Mouse (Mus musculus) left cerebral cortex, adult 11 months (tissue): Measurements from ENCODE around the gene Maml3.

Experiments
- DNase-seq: peaks from one replicate; pipeline ENCODE4 v3.0.0; 2022; ENCODE audit warnings: low spot score

Maml3 gene

GRCm38 (mm10) chr3:51778738-51779592 lies 325.9 kb downstream of the Maml3 start:
- no peak for DNase-seq

- no peak for DNase-seq
Measured at GRCm38 (mm10) chr3:51778179-51778578, 326.7 kb downstream of the Maml3 start.

GRCm38 (mm10) chr3:51776018-51776611 lies 328.8 kb downstream of the Maml3 start:
- no peak for DNase-seq

GRCm38 (mm10) chr3:51773587-51773986 lies 331.3 kb downstream of the Maml3 start:
- no peak for DNase-seq

DNA sequence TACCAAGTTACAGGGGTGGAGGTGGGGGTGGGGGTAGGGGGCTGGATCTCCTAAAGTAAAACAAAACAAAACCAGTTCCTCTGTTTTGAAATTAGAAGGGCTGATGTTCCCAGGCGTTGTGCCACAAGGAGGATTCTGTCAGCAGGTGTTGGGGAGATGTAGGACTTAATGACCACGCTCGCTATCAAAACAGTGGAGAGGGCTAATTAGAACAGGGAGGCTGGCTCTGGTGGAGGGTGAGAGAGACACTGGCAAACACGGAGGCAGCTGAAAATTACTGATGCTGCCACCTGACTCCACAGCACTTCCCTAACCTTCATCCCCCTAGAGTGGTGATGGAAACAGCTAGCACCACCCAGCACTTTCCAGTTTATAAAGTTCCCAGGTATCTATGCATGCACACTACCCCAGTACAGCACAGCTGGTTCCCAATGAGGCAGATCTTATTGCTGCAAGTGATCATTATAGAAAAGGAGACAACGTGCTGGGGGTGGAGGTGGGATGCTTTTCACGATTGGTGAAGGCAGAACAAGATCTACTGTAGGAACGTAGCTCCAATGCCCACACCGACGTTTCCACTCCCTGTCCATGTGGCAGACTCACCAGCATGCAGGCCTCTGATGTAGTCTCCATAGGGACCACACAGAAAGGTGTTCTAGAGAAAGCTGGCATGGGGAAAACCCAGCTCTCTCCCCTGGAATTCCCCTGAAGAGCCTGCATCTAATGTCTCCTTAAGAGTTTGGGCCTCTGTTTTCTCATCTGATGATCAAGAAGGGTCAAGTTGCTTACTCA lies 332.8 kb downstream of the Maml3 start:
- DNase-seq, result no peak

GRCm38 (mm10) chr3:51769196-51769595 lies 335.7 kb downstream of the Maml3 start:
- DNase-seq, result no peak

GRCm38 (mm10) chr3:51765220-51765923 lies 339.5 kb downstream of the Maml3 start:
- no peak for DNase-seq

DNA sequence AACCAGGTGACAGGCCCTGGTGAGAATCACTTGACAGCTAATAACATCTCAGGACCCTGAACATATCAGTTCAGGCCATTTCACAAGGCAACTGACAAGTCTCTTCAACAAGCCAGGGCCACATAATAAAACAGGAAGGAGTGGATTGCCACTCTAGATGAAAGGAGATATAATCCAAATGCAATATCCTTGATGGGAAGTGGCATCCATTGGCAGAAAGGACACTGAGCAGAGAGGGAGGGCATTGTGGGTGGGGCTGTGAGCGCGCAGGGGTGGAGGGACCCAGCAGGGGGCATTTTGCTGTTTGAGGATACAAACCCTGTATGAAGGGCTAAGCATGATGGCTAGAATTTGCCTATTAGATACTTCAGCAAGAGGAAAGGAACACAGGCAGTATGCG lies 340.7 kb downstream of the Maml3 start:
- DNase-seq, result no peak

- no peak for DNase-seq
Measured at GRCm38 (mm10) chr3:51762900-51763299, 342.0 kb downstream of the Maml3 start.

GRCm38 (mm10) chr3:51759534-51759933 lies 345.3 kb downstream of the Maml3 start:
- no peak for DNase-seq

GRCm38 (mm10) chr3:51757032-51757431 lies 347.8 kb downstream of the Maml3 start:
- no peak for DNase-seq

- DNase-seq, result no peak
Measured at GRCm38 (mm10) chr3:51756283-51756682, 348.6 kb downstream of the Maml3 start.

GRCm38 (mm10) chr3:51753262-51753661 lies 351.6 kb downstream of the Maml3 start:
- DNase-seq, result no peak

GRCm38 (mm10) chr3:51751440-51751839 lies 353.4 kb downstream of the Maml3 start:
- DNase-seq, result no peak

GRCm38 (mm10) chr3:51749812-51750481 lies 354.9 kb downstream of the Maml3 start:
- DNase-seq, result no peak

DNA sequence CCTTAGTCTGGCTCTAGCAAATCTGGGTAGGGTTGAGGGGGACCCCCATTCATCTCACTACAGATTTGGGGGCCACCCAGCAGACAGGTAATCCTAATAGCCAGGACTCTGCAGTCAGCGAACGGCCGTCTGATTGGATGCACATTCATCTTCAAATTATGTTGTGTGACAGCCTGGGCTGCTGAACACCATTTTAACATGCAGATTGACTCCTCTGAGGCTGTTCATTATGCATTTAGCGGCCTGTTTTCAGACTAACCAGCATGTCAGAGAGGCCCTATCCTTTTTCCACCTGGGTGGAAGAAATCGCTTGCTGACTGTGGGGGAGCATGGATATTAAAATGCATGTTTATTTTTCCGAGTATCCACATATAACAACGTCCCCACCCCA lies 355.5 kb downstream of the Maml3 start:
- DNase-seq, result no peak

GRCm38 (mm10) chr3:51748436-51749376 lies 356.2 kb downstream of the Maml3 start:
- DNase-seq, result no peak

GRCm38 (mm10) chr3:51746816-51747215 lies 358.1 kb downstream of the Maml3 start:
- DNase-seq, result no peak

GRCm38 (mm10) chr3:51745162-51745561 lies 359.7 kb downstream of the Maml3 start:
- no peak for DNase-seq

DNA sequence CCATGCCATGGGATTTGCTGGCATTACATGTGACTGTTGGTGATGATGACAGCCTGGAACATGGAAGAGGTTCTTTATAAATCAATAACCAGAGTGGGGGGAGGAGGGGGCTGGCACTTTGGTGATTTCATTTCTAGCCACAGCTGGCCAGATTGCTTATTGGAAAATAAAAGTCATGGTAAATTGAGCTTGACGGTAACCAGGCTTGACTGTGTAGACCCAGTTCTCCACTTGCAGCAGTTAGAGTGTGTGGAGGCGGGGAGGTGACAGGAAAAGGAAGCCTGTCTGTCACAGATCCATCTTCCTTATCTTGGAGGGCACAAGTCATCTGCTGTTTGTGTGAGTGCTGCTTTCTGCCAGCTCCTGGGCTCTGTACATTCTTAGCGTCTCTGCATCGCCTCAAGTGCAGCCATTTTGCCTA lies 360.5 kb downstream of the Maml3 start:
- no peak for DNase-seq
